Mouse (Mus musculus) retina, embryonic 14.5 days (tissue): ENCODE measurements around the gene Pbsn.
A peak's percentile ranks its signal among the peaks of the same experiment; 100 is the strongest.
"Not testable (repeated sequence)": the region's sequence is repeated elsewhere in the genome, so short reads cannot be mapped to it uniquely, and the experiment has no call there.

Experiments used
- DNase-seq: peaks from one replicate; pipeline ENCODE4 v3.0.0-alpha.2; 2015; ENCODE audit warnings: low spot score

The Pbsn gene

DNA sequence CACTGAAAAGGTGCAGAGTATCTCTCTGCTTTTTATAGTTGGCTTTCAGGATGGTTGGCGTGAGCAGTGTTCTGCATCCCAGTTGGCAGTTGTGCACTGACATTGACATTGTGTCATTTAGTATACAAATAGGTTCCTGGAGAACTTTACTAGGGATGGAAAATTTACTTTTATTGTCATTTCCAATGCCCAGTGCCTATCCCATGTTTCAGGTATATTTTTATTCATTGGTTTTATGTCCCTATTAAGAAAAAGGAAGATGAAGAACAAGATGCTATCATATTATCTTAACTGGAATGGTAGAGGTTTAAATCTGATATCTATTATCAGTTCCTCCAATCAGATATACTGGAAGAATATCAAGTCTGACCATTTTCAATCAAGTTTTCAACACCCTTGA is at the start of gene Pbsn:
Gene Pbsn (minus strand): TSS at position 101 of the 400 bp plus-strand sequence.
- DNase-seq = no peak

DNA sequence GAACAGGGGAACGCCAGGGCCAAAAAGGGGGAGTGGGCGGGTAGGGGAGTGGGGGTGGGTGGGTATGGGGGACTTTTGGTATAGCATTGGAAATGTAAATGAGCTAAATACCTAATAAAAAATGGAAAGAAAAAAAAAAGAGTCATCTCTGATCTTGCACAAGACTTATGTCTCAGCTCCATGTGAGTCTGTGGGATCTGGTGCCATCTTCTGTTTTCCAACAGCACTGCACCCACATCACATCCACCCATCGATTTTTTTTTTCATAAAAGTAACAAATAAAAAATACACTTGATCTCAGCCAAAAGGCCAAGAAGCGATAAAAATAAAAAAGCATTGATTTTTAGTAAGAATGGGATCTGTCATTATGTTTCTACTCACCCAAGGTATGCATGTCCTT is 26.6 kb upstream of the Pbsn start:
- not testable (repeated sequence) for DNase-seq

DNA sequence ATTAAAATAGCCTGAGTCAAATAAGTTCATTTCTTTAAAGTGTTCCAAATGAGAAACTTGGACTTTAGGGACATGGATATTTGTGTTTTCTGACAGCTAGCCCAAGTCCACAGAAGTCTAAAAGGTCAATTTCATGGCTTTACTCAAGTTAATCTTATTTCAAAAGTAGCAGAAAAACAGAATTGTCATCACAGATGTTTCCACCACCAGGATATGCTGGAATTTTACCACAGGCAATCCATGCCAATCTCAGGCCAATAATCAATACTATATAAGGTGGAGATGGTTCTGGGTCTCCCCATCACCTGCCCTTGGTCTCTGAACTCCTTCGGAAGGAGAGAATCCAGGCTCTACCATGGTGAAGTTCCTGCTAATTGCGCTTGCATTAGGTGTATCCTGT is 11.0 kb upstream of the Pbsn start, which contains the start of gene Gm14744:
Gene Gm14744 (plus strand): TSS at position 301 of the 400 bp plus-strand sequence.
- DNase-seq = not testable (repeated sequence)

- DNase-seq = peak; percentile 4
These were observed 41.4 kb downstream of the Pbsn start for GRCm38 (mm10) chrX:77812031-77812430.

DNA sequence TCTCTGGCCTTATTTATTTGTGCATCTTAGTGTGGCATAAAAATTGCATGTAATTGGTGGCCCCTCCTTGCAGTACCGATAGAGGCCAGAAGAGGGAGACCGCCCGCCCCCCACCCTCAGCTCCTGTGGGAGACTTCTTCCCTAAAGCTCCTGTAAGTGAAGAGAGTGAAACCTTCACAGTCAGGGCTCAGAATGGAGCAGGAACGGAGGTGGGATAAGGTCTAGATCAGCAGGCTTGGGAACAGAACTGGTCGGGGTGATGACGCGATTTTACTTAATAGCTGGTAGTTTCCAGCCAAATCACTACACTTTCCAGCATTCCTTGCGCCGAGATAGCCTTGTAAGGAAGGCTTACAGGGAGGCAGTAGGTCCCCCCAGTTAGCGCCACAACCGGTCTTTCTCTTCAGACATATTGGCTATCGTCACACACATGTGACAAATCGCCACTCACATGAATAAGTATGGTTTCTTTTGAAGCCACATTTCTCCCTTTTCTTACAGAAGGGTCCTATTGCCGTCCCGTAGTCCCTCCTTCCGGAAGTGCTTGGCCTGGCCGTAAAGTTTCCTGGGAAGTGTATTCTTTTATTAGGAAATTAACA is 42.7 kb downstream of the Pbsn start:
- DNase-seq = peak; percentile 72

- DNase-seq = peak; percentile 57
These were observed 44.8 kb downstream of the Pbsn start for GRCm38 (mm10) chrX:77808602-77809001.

GRCm38 (mm10) chrX:77802293-77802692 is 51.1 kb downstream of the Pbsn start:
- no peak for DNase-seq

DNA sequence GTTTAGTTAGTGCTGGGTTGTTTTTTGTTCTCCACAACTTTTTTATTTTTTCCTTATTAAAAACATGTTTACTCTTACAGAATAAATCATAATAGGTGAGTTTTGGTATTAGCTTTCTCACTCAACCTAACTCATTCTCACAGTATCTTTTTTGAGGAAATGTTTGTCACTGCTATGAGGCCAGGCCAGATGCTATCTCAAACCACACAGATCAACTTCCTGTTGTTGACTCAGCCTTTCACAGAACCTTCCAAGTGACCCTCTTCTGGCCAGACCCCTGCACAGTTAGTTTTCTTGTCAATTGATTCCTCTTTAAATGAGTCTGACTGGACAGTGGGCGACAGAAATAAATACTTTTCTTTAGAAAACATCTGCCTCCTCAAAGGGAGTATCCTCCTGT is 51.9 kb downstream of the Pbsn start:
- no peak for DNase-seq

DNA sequence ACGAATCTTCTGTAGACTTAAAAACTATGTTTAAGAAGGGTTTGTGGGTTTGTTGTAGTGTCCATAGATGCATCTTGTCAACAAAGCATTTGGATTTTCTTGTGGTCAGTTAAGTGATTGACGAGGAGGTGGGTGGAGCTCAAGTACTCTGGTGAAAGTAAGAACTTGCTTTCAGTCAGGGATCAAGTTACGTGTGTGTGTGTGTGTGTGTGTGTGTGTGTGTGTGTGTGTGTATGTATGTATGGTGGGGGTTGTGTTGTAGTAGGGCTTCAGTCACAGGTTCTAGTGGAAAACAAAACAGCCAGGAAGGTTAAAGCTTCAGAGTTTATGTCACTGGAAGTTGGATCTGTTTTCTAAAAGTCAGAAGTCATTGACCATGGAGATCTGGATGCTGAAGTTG is 53.9 kb downstream of the Pbsn start:
- no peak for DNase-seq

DNA sequence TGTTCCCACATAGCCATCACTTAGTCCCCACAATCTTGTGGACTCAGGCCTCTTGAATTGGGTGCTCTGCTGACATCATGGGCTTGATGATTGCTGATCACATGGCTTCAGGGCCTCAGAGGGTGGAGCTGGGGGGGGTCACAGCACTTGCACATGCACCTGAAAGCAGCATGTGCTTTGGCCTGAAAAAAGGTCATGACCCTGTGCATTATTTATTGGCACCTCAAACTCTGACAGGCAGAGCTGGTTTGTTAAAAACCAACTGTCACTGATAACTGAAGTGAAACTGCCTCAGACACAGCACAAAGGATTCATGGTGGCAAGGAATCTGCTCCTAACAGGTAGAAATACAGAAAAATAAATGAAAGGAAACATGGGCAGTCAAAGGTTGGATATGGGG is 55.6 kb downstream of the Pbsn start:
- DNase-seq = no peak

- DNase-seq = peak; percentile 2
These were observed 56.5 kb downstream of the Pbsn start for GRCm38 (mm10) chrX:77796916-77797315.

GRCm38 (mm10) chrX:77796238-77796835 is 57.1 kb downstream of the Pbsn start, which contains the start of gene Prkx:
Gene Prkx (minus strand): TSS chrX:77796278.
- DNase-seq = peak; percentile 58

DNA sequence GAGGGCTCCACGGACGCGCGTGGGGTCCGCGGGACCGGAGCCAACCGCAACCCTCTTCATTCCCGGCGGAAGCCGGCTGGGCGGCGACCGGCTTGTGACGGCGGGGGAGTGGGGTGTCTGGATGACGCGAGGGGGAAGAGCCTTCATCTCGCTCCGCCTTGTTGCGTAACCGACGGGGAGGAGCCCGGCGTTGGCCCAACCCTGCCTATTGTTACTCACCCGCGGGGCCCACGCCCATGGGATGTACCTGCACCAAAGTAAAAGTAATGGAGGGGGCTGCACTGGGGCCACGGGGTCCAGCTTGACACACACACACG is 57.6 kb downstream of the Pbsn start:
- DNase-seq = peak; percentile 85

GRCm38 (mm10) chrX:77794962-77795857 is 58.2 kb downstream of the Pbsn start:
- peak; percentile 22 for DNase-seq

GRCm38 (mm10) chrX:77788675-77789074 is 64.7 kb downstream of the Pbsn start:
- DNase-seq = no peak
